Mouse (Mus musculus): ENCODE results near the gene Gabbr1.

The Gabbr1 gene

GRCm38 (mm10) chr17:37078990-37079389 lies 33.2 kb downstream of the Gabbr1 start:
- no peak for DNase-seq

DNA sequence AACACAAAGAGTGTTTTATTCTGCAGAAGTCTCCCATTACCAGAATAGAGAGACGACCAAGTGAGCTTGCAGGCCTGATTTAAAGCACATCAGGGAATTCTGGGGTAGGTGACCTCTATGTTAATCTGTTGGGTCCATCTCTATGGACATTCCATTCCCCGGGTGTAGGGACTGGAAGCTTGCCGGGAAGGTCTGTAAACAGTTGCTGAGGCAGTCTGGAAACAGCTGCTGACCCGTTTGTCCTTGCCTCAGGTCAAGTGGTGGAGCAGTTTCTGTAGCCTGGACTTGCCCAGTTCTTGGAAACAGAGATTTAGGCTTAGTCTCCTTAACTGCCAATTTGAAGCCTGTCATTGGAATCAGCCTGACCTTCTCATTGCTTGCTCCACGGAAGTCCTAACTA lies 34.4 kb downstream of the Gabbr1 start:
- no peak for DNase-seq

DNA sequence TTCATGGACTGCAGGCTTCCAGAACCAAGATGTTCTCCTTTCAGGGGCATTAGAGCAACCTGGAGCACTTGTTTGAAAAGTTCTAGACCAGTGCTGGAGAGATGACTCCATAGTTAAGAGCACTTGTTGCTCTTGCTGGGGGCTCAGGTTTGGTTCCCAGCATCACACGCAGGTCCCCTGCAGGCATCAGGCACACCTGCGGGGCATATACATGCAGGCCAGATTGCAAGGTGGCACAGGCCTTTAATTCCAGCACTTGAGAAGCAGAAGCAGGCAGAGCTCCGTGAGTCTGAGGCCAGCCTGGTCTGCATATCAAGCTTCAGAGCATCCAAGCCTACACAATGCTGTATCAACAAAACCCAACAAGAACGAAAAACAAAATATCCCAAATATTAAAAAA lies 35.9 kb downstream of the Gabbr1 start:
- no peak for DNase-seq

DNA sequence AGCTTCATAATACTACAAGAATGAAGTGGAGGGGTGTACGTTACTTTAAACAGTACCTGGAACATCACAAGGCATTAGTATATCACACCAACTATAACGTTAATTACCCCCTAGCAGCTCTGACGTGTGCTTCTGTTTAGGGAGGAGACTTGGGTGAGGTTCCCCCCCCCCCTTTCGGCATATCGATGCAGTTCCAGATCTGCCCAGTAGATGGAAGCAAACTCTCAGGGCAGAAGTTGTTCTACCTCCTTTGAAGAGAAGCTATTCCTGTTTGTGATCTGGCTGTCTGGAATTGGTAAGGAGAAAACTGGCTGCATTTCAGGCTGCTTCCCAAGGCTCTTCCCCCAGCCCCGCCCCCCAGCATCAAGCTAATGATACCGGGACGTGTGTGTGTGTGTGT lies 37.6 kb downstream of the Gabbr1 start:
- DNase-seq, result peak; percentile 72

DNA sequence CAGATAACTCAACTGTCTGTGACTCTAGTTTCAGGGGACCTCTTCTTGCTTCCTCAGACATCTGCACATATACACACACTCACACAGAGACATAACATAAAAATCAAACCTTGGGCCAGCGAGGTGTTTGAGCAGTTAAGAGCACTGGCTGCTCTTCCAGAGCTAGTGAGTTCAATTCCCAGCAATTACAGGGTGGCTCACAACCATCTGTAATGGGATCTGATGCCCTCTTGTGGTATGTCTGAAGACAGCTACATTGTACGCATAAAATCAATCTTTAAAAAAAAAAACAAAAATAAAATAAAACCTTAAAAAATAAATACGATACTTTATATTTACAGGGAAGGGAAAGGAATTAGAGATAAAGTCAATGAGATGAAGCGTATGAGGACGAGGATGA lies 38.9 kb downstream of the Gabbr1 start:
- no peak for DNase-seq

DNA sequence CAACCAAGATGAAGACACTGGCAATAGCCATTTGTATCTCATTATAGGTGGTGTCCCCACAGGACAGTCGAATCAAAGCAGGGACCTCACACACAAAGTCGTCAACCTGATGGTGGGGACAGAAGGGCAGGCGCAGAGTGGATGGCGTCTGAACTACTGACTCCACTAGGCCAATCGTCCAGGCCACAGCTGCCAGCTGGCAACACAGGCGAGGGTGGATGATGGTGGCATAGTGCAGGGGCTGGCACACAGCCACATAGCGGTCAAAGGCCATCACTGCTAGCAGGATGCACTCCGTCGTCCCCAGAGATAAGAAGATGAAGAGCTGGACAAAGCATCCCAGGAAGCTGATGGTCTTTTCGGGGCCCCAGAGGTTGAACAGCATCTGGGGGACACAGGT lies 39.8 kb downstream of the Gabbr1 start:
- DNase-seq, result no peak

- no peak for DNase-seq
Measured at GRCm38 (mm10) chr17:37088399-37088798, 42.6 kb downstream of the Gabbr1 start, which contains the start of gene Olfr90. Gene Olfr90, minus strand, starts transcription at chr17:37088499.

GRCm38 (mm10) chr17:37092198-37092597 lies 46.4 kb downstream of the Gabbr1 start:
- no peak for DNase-seq

- no peak for DNase-seq
Measured at GRCm38 (mm10) chr17:37093289-37093688, 47.5 kb downstream of the Gabbr1 start.

DNA sequence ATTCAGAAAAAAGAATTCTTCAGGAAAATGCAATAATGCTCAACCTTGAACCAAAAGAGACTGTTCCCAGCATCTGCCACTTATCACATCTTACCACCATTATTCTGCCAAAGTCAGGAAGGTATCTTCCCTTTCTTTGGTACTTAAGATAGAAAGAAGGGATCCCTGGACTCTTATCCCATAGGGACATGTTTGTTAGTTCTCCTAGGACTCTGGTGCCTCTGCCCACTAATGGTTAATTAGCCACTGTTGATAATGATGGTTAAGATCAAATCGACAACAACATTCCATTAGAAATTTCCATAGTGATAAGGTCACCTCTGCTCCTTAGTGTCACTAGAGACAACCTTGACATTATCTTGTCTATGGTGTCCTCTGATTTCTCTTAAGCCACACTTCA lies 52.4 kb downstream of the Gabbr1 start, which contains the start of gene Olfr91:
TSS of gene Olfr91 (minus strand) at position 101 of the 400 bp plus-strand sequence.
- no peak for DNase-seq

GRCm38 (mm10) chr17:37119988-37120387 lies 74.2 kb downstream of the Gabbr1 start, which contains the start of gene Olfr92:
Gene Olfr92, minus strand, starts transcription at chr17:37120088.
- DNase-seq, result no peak
